Mouse (Mus musculus) kidney, adult 2 months (tissue): Measurements from ENCODE around the gene Etfrf1.

ENCODE experiments used
- CTCF ChIP-seq: fragments of 200-500 bp; conservative IDR thresholded peaks from 2 replicates; pipeline ENCODE4 v1.5.1; 2011; ENCODE audit warnings: low read depth, mild to moderate bottlenecking, control low read depth, low read length, moderate library complexity, mixed read lengths; ENCODE audit not compliant: insufficient read depth, insufficient read length
- POLR2A ChIP-seq: fragments of 200-500 bp; IDR thresholded peaks from one replicate; pipeline ENCODE4 v1.6.1; 2011; ENCODE audit warnings: low read depth, low read length, control low read depth

- no peak for TF ChIP-seq CTCF
- no peak for TF ChIP-seq POLR2A
Measured at GRCm38 (mm10) chr6:145205142-145205541, 5.8 kb upstream of the Etfrf1 start.
